Mouse (Mus musculus): ENCODE results near the gene Clpx.

DNA sequence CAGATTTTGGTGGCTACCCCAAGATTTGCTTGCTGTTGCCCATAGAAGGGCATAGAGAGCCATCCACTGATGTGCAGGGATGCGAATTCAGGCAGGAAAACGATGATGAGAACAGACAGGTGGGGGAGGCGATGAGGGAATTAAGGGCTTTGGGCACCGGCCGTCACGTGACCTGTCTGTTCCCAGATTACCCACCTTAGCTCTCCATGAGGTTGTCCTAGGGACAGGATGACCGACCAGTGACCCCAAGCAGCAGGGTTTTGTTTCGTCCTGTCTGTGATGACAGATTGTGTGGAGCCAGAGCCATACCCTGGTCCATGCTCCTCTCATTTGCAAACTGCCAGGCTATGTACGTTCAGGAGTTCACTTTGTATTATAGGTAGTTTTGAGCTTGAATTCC is 69.6 kb downstream of the Clpx start:
- no peak for TF ChIP-seq CTCF (IDR thresholded peaks at IDR 0.05)
- TF ChIP-seq EP300 (IDR thresholded peaks at IDR 0.05): no peak

Measured in lung, postnatal 0 days (tissue).